Mouse (Mus musculus) mammary gland, adult 2 months (tissue): Measurements from ENCODE around the gene Hoxc4. TPM values are rescaled to one million over a fixed set of nuclear protein-coding genes. Genes with fewer than 3 reads are reported as not detected.

ENCODE experiments used
- polyA plus RNA-seq: library from polyadenylated mRNA; depleted of rRNA; stranded (reverse); fragments of >200 nt; gene quantifications from 2 replicates; pipeline ENCODE4 v1.2.3, GENCODE M21; 2012; ENCODE audit warnings: low replicate concordance; rRNA removed

Hoxc4 gene
- polyA plus RNA-seq = 2.9 and 3.3 TPM in 2 replicates

GRCm38 (mm10) chr15:103018636-103019035 lies at the start of gene Hoxc4:
Gene Hoxc4 (plus strand): TSS chr15:103018934.

GRCm38 (mm10) chr15:102976171-102976570 lies 42.6 kb upstream of the Hoxc4 start, which contains the start of gene Hoxc9:
Gene Hoxc9 (plus strand): TSS chr15:102976439.

GRCm38 (mm10) chr15:102990461-102991397 lies 28.0 kb upstream of the Hoxc4 start, which contains the start of gene Hoxc8:
Gene Hoxc8 (plus strand): TSS chr15:102990607.

GRCm38 (mm10) chr15:102997939-102998355 lies 20.8 kb upstream of the Hoxc4 start, which contains the start of gene Hoxc6:
Gene Hoxc6 (plus strand): TSS chr15:102998257.

Other genes with a start within 250 kb of the Hoxc4 start
- 0.06 TPM in 1 of 2 replicates, not detected in the other for gene Hoxc13, start 97.8 kb upstream of the Hoxc4 start, polyA plus RNA-seq
- gene Hoxc12, start 82.2 kb upstream of the Hoxc4 start, polyA plus RNA-seq = not detected in 2 replicates
- gene Hoxc11, start 64.5 kb upstream of the Hoxc4 start, polyA plus RNA-seq = 0.13 TPM in 1 of 2 replicates, not detected in the other
- 5.7 and 16.2 TPM in 2 replicates for gene Hoxc10, start 52.1 kb upstream of the Hoxc4 start, polyA plus RNA-seq
- gene Hoxc5, start 51.5 kb upstream of the Hoxc4 start, polyA plus RNA-seq = 6.7 and 10.3 TPM in 2 replicates
- 3.3 and 27.1 TPM in 2 replicates for gene Hoxc9, start 42.5 kb upstream of the Hoxc4 start, polyA plus RNA-seq
- gene Hoxc8, start 28.3 kb upstream of the Hoxc4 start, polyA plus RNA-seq = 12.5 and 20.6 TPM in 2 replicates
- 20.9 and 23.9 TPM in 2 replicates for gene Hoxc6, start 20.7 kb upstream of the Hoxc4 start, polyA plus RNA-seq
- gene Smug1, start 148.2 kb downstream of the Hoxc4 start, polyA plus RNA-seq = 22.0 and 22.7 TPM in 2 replicates
- 5.7 and 18.2 TPM in 2 replicates for gene Cbx5, start 220.9 kb downstream of the Hoxc4 start, polyA plus RNA-seq
- 37.5 and 59.6 TPM in 2 replicates for gene Hnrnpa1, start 221.5 kb downstream of the Hoxc4 start, polyA plus RNA-seq
- gene Nfe2, start 239.5 kb downstream of the Hoxc4 start, polyA plus RNA-seq = 1.7 and 4.3 TPM in 2 replicates